Mouse (Mus musculus): ENCODE data around the gene Odf3b. TPM values are rescaled to one million over a fixed set of nuclear protein-coding genes. Genes with fewer than 3 reads are reported as not detected.

The Odf3b gene
- total RNA-seq, 1 experiment = not detected

GRCm38 (mm10) chr15:89373762-89374248, 5.3 kb downstream of the Odf3b start, which contains the start of gene Sco2:
Gene Sco2, minus strand, starts transcription at chr15:89373846.
- Histone ChIP-seq H3K9ac (ENCODE audit: insufficient read depth, low read depth, low read length, poor library complexity, severe bottlenecking) (peak within 1 kb of the TSS; percentile 86), H3K4me3 (ENCODE audit: insufficient read depth in 1 of 2, low read depth in 1 of 2, low read length in 2 of 2, poor library complexity in 1 of 2, severe bottlenecking in 1 of 2) (peak within 1 kb of the TSS; percentile 71 to 77), H3K27ac (ENCODE audit: insufficient read depth, low read depth, low read length, poor library complexity, severe bottlenecking) (peak within 1 kb of the TSS; percentile 83), H3K9me3 (ENCODE audit: control insufficient read depth, insufficient read depth, low read depth, low read length) (no peaks in the 10 kb centered on the region), H3K36me3 (ENCODE audit: control insufficient read depth, insufficient read depth, low read length, poor library complexity, severe bottlenecking) (peaks cover 40% of the 10 kb centered on the region), H3K4me1 (ENCODE audit: control insufficient read depth in 2 of 2, insufficient read depth in 2 of 2, low read length in 2 of 2, poor library complexity in 1 of 2) (peaks cover 2 to 25% of the 10 kb centered on the region in 2 experiments; a peak in 3 of 4 replicates)
- in situ Hi-C loops (cut with MboI; ENCODE audit: low sequenced_read_pairs in 2 of 2, unreplicated experiment in 2 of 2) = no loop called here
- TF ChIP-seq MAFK (IDR thresholded peaks at IDR 0.05; ENCODE audit: insufficient read depth, low read depth, low read length) (no peak), CHD2 (IDR thresholded peaks at IDR 0.05; ENCODE audit: low read depth, low read length) (no peak), ZC3H11A (IDR thresholded peaks at IDR 0.05; ENCODE audit: borderline replicate concordance, low read depth, low read length) (no peak)
- peak; percentile 87 for DNase-seq (ENCODE audit: low read depth, low spot score)

- in situ Hi-C loops (cut with MboI; ENCODE audit: low sequenced_read_pairs in 2 of 2, unreplicated experiment in 2 of 2) = no loop called here
- no peaks in the 10 kb centered on the region for H3K9me3 ChIP-seq (ENCODE audit: control insufficient read depth, insufficient read depth, low read depth, low read length)
- peak; percentile 78 for DNase-seq (ENCODE audit: low read depth, low spot score)
- H3K9ac ChIP-seq (ENCODE audit: insufficient read depth, low read depth, low read length, poor library complexity, severe bottlenecking) = peak overlapping the region; percentile 86
- TF ChIP-seq HCFC1 (IDR thresholded peaks at IDR 0.05; ENCODE audit: borderline replicate concordance, insufficient read depth, low read length) (peak; percentile 33; the same call in 1 of the 2 replicates), MAFK (IDR thresholded peaks at IDR 0.05; ENCODE audit: insufficient read depth, low read depth, low read length) (no peak)
- H3K27ac ChIP-seq (ENCODE audit: insufficient read depth, low read depth, low read length, poor library complexity, severe bottlenecking) = peak overlapping the region; percentile 83
- H3K4me1 ChIP-seq (ENCODE audit: control insufficient read depth in 2 of 2, insufficient read depth in 2 of 2, low read length in 2 of 2, poor library complexity in 1 of 2) = peaks cover 2 to 24% of the 10 kb centered on the region in 2 experiments; a peak in 3 of 4 replicates
- H3K36me3 ChIP-seq (ENCODE audit: control insufficient read depth, insufficient read depth, low read length, poor library complexity, severe bottlenecking) = peaks cover 45% of the 10 kb centered on the region
- peak overlapping the region; percentile 71 to 77 for H3K4me3 ChIP-seq (ENCODE audit: insufficient read depth in 1 of 2, low read depth in 1 of 2, low read length in 2 of 2, poor library complexity in 1 of 2, severe bottlenecking in 1 of 2)
Observed at GRCm38 (mm10) chr15:89373027-89373761, 5.9 kb downstream of the Odf3b start.

- Histone ChIP-seq H3K36me3 (ENCODE audit: control insufficient read depth, insufficient read depth, low read length, poor library complexity, severe bottlenecking) (peaks cover 52% of the 10 kb centered on the region), H3K9me3 (ENCODE audit: control insufficient read depth, insufficient read depth, low read depth, low read length) (no peaks in the 10 kb centered on the region), H3K27ac (ENCODE audit: insufficient read depth, low read depth, low read length, poor library complexity, severe bottlenecking) (peak overlapping the region; percentile 83; the same call in 1 of the 2 replicates), H3K4me1 (ENCODE audit: control insufficient read depth in 2 of 2, insufficient read depth in 2 of 2, low read length in 2 of 2, poor library complexity in 1 of 2) (peaks cover 2 to 20% of the 10 kb centered on the region in 2 experiments; a peak in 3 of 4 replicates), H3K4me3 (ENCODE audit: insufficient read depth in 1 of 2, low read depth in 1 of 2, low read length in 2 of 2, poor library complexity in 1 of 2, severe bottlenecking in 1 of 2) (peak overlapping the region; percentile 71 to 77; a peak in 3 of 4 replicates), H3K9ac (ENCODE audit: insufficient read depth, low read depth, low read length, poor library complexity, severe bottlenecking) (peak overlapping the region; percentile 86; the same call in 1 of the 2 replicates)
- in situ Hi-C loops (cut with MboI; ENCODE audit: low sequenced_read_pairs in 2 of 2, unreplicated experiment in 2 of 2) = no loop called here
- no peak for DNase-seq (ENCODE audit: low read depth, low spot score)
- TF ChIP-seq MAFK (IDR thresholded peaks at IDR 0.05; ENCODE audit: insufficient read depth, low read depth, low read length) (no peak), ZC3H11A (IDR thresholded peaks at IDR 0.05; ENCODE audit: borderline replicate concordance, low read depth, low read length) (no peak), HCFC1 (IDR thresholded peaks at IDR 0.05; ENCODE audit: borderline replicate concordance, insufficient read depth, low read length) (no peak), CHD2 (IDR thresholded peaks at IDR 0.05; ENCODE audit: low read depth, low read length) (no peak), ZNF384 (IDR thresholded peaks at IDR 0.05; ENCODE audit: low read depth, low read length) (no peak)
Observed at GRCm38 (mm10) chr15:89372536-89372935, 6.5 kb downstream of the Odf3b start.

- H3K4me1 ChIP-seq (ENCODE audit: control insufficient read depth in 2 of 2, insufficient read depth in 2 of 2, low read length in 2 of 2, poor library complexity in 1 of 2) = peaks cover 2 to 16% of the 10 kb centered on the region in 2 experiments; a peak in 3 of 4 replicates
- peak overlapping the region; percentile 86; the same call in 1 of the 2 replicates for H3K9ac ChIP-seq (ENCODE audit: insufficient read depth, low read depth, low read length, poor library complexity, severe bottlenecking)
- H3K27ac ChIP-seq (ENCODE audit: insufficient read depth, low read depth, low read length, poor library complexity, severe bottlenecking) = no peak overlapping the region
- no peaks in the 10 kb centered on the region for H3K9me3 ChIP-seq (ENCODE audit: control insufficient read depth, insufficient read depth, low read depth, low read length)
- TF ChIP-seq CHD2 (IDR thresholded peaks at IDR 0.05; ENCODE audit: low read depth, low read length) = no peak
- no peak for TF ChIP-seq ZNF384 (IDR thresholded peaks at IDR 0.05; ENCODE audit: low read depth, low read length)
- TF ChIP-seq ZC3H11A (IDR thresholded peaks at IDR 0.05; ENCODE audit: borderline replicate concordance, low read depth, low read length) = no peak
- TF ChIP-seq HCFC1 (IDR thresholded peaks at IDR 0.05; ENCODE audit: borderline replicate concordance, insufficient read depth, low read length) = no peak
- TF ChIP-seq MAFK (IDR thresholded peaks at IDR 0.05; ENCODE audit: insufficient read depth, low read depth, low read length) = no peak
- no peak for DNase-seq (ENCODE audit: low read depth, low spot score)
- H3K4me3 ChIP-seq (ENCODE audit: insufficient read depth in 1 of 2, low read depth in 1 of 2, low read length in 2 of 2, poor library complexity in 1 of 2, severe bottlenecking in 1 of 2) = peak overlapping the region in 1 of 2 experiments; percentile 71; a peak in 2 of 4 replicates
- H3K36me3 ChIP-seq (ENCODE audit: control insufficient read depth, insufficient read depth, low read length, poor library complexity, severe bottlenecking) = peaks cover 55% of the 10 kb centered on the region
- in situ Hi-C loops (cut with MboI; ENCODE audit: low sequenced_read_pairs in 2 of 2, unreplicated experiment in 2 of 2) = no loop called here
Observed at GRCm38 (mm10) chr15:89372068-89372467, 7.0 kb downstream of the Odf3b start.
